Mouse (Mus musculus): Measurements from ENCODE around the gene Mus81. TPM values are rescaled to one million over a fixed set of nuclear protein-coding genes. Genes with fewer than 3 reads are reported as not detected.

The Mus81 gene
- polyA plus RNA-seq, 1 experiment from 2014 or later: 42.5 TPM

Other genes starting within 250 kb of the Mus81 start
- 28.7 and 29.8 TPM in 2 replicates for gene Pacs1, start 215.3 kb downstream of the Mus81 start, polyA plus RNA-seq (2015; fragmentation: Nextera tagmentation; extraction: Ambion mirVana)
- gene Sf3b2, start 192.9 kb downstream of the Mus81 start, polyA plus RNA-seq (2015; fragmentation: Nextera tagmentation; extraction: Ambion mirVana): 404 and 414 TPM in 2 replicates
- 7.4 and 8.9 TPM in 2 replicates for gene Gal3st3, start 190.1 kb downstream of the Mus81 start, polyA plus RNA-seq (2015; fragmentation: Nextera tagmentation; extraction: Ambion mirVana)
- not detected in 2 replicates for gene Catsper1, start 152.7 kb downstream of the Mus81 start, polyA plus RNA-seq (2015; fragmentation: Nextera tagmentation; extraction: Ambion mirVana)
- gene Cst6, start 138.8 kb downstream of the Mus81 start, polyA plus RNA-seq (2015; fragmentation: Nextera tagmentation; extraction: Ambion mirVana): 3.6 and 3.7 TPM in 2 replicates
- gene Eif1ad, start 121.7 kb downstream of the Mus81 start, polyA plus RNA-seq (2015; fragmentation: Nextera tagmentation; extraction: Ambion mirVana): 57.6 and 61.8 TPM in 2 replicates
- 423 and 434 TPM in 2 replicates for gene Banf1, start 121.2 kb downstream of the Mus81 start, polyA plus RNA-seq (2015; fragmentation: Nextera tagmentation; extraction: Ambion mirVana)
- gene Sart1, start 99.7 kb downstream of the Mus81 start, polyA plus RNA-seq (2015; fragmentation: Nextera tagmentation; extraction: Ambion mirVana): 83.9 and 87.7 TPM in 2 replicates
- not detected in 2 replicates for gene Tsga10ip, start 85.9 kb downstream of the Mus81 start, polyA plus RNA-seq (2015; fragmentation: Nextera tagmentation; extraction: Ambion mirVana)
- gene Drap1, start 63.4 kb downstream of the Mus81 start, polyA plus RNA-seq (2015; fragmentation: Nextera tagmentation; extraction: Ambion mirVana): 278 and 306 TPM in 2 replicates
- 67.3 and 67.7 TPM in 2 replicates for gene AI837181, start 63.3 kb downstream of the Mus81 start, polyA plus RNA-seq (2015; fragmentation: Nextera tagmentation; extraction: Ambion mirVana)
- not detected in 2 replicates for gene Fosl1, start 40.9 kb downstream of the Mus81 start, polyA plus RNA-seq (2015; fragmentation: Nextera tagmentation; extraction: Ambion mirVana)
- gene Ccdc85b, start 30.5 kb downstream of the Mus81 start, polyA plus RNA-seq (2015; fragmentation: Nextera tagmentation; extraction: Ambion mirVana): 6.8 TPM in 2 replicates
- gene Fibp, start 27.8 kb downstream of the Mus81 start, polyA plus RNA-seq (2015; fragmentation: Nextera tagmentation; extraction: Ambion mirVana): 138 and 144 TPM in 2 replicates
- gene Ctsw, start 19.9 kb downstream of the Mus81 start, polyA plus RNA-seq (2015; fragmentation: Nextera tagmentation; extraction: Ambion mirVana): 1.6 and 2.4 TPM in 2 replicates
- gene Efemp2, start 14.4 kb downstream of the Mus81 start, polyA plus RNA-seq (2015; fragmentation: Nextera tagmentation; extraction: Ambion mirVana): 200 and 207 TPM in 2 replicates
- 2,535 and 2,700 TPM in 2 replicates for gene Cfl1, start 2.1 kb upstream of the Mus81 start, polyA plus RNA-seq (2015; fragmentation: Nextera tagmentation; extraction: Ambion mirVana)
- not detected in 2 replicates for gene 1700020D05Rik, start 15.4 kb upstream of the Mus81 start, polyA plus RNA-seq (2015; fragmentation: Nextera tagmentation; extraction: Ambion mirVana)
- gene Snx32, start 22.1 kb upstream of the Mus81 start, polyA plus RNA-seq (2015; fragmentation: Nextera tagmentation; extraction: Ambion mirVana): 9.7 and 11.7 TPM in 2 replicates
- gene Ovol1, start 72.2 kb upstream of the Mus81 start, polyA plus RNA-seq (2015; fragmentation: Nextera tagmentation; extraction: Ambion mirVana): 5.8 and 6.4 TPM in 2 replicates
- 3.1 and 3.3 TPM in 2 replicates for gene Ap5b1, start 79.6 kb upstream of the Mus81 start, polyA plus RNA-seq (2015; fragmentation: Nextera tagmentation; extraction: Ambion mirVana)
- gene Rnaseh2c, start 113.5 kb upstream of the Mus81 start, polyA plus RNA-seq (2015; fragmentation: Nextera tagmentation; extraction: Ambion mirVana): 136 and 162 TPM in 2 replicates
- gene Kat5, start 121.8 kb upstream of the Mus81 start, polyA plus RNA-seq (2015; fragmentation: Nextera tagmentation; extraction: Ambion mirVana): 55.8 and 60.0 TPM in 2 replicates
- gene Rela, start 149.1 kb upstream of the Mus81 start, polyA plus RNA-seq (2015; fragmentation: Nextera tagmentation; extraction: Ambion mirVana): 47.4 and 53.0 TPM in 2 replicates
- gene Sipa1, start 175.3 kb upstream of the Mus81 start, polyA plus RNA-seq (2015; fragmentation: Nextera tagmentation; extraction: Ambion mirVana): 24.1 and 24.6 TPM in 2 replicates
- gene Map3k11, start 200.3 kb upstream of the Mus81 start, polyA plus RNA-seq (2015; fragmentation: Nextera tagmentation; extraction: Ambion mirVana): 19.2 and 20.5 TPM in 2 replicates
- gene Pcnx3, start 200.5 kb upstream of the Mus81 start, polyA plus RNA-seq (2015; fragmentation: Nextera tagmentation; extraction: Ambion mirVana): 25.6 and 26.5 TPM in 2 replicates
- 0.52 and 0.59 TPM in 2 replicates for gene Kcnk7, start 216.0 kb upstream of the Mus81 start, polyA plus RNA-seq (2015; fragmentation: Nextera tagmentation; extraction: Ambion mirVana)
- 9.9 and 14.0 TPM in 2 replicates for gene Ehbp1l1, start 237.9 kb upstream of the Mus81 start, polyA plus RNA-seq (2015; fragmentation: Nextera tagmentation; extraction: Ambion mirVana)
- 115 and 126 TPM in 2 replicates for gene Fam89b, start 241.3 kb upstream of the Mus81 start, polyA plus RNA-seq (2015; fragmentation: Nextera tagmentation; extraction: Ambion mirVana)

Data from embryonic facial prominence, embryonic 13.5 days (tissue).